Comparison of ENCODE assay signal across 8 mouse cellular contexts in the genomic region with DNA sequence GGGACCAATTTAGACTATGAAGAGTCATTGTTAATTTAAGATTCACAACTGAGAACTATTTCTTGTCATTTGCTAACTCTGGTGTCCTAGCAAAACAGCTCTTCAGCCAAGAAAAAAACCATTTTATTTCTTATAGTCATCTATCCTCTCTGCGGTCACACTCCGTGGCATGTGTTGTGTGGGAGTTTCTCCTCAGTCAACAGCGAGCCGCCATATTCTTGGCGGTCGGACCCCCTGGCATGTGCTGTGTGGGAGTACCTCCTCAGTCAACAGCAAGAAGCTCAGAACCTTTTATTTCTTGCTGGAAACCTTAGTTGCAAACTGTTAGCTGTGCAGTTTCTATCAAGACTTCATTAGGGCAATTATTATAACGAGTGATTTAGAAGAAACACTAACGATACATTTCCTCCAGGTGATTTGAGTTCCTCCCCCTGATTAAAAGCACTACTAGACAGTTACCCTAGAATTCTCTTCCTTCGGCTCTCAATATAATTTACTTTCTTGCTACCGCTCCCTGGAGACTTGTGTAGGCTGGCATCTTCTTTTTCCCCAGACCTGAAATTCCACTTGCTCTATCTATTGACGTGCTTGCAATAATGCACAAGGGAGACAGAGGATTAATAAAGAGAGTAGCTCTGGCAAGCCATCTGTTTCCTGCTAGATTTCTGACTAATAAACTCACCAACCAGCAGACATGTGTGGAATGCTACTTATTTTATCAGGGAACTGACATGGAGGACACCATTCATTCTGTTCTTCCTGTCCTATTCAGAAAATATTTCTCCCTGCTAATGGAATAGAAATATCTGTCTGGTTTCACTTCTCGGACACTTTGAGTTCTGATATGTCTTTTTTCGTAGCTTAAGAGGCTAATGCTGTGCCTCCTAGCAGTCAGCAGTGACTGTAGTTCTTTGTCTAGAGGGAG.
DNase-seq lines count a peak whose midpoint lies in the region; ATAC-seq lines count a peak whose summit lies in the region.

No protein-coding gene starts in this region.

- no peaks in the 10 kb centered on the region for H3K9me3 ChIP-seq in midbrain, embryonic 13.5 days
- no peaks in the 10 kb centered on the region for H3K9me3 ChIP-seq in midbrain, embryonic 11.5 days (ENCODE audit: control insufficient read depth, low read length)

- peak; percentile 7 for DNase-seq in adrenal gland, postnatal 10 days
- no peak for DNase-seq in adrenal gland, adult 8-10 months
- DNase-seq in midbrain, embryonic 11.5 days (ENCODE audit: low spot score, missing footprints): no peak
- DNase-seq in left cerebral cortex, adult 18-20 months (ENCODE audit: low spot score in 2 of 2): peak; percentile 86 to 88
- peak; percentile 86 for DNase-seq in right cerebral cortex, postnatal 25 days
- DNase-seq in yolk sac, embryonic 10.5 days (ENCODE audit: low spot score): no peak

- 0 out of 2 replicates have a peak overlapping the region, but pooled peaks have one; percentile 14 for H3K27ac ChIP-seq in midbrain, embryonic 13.5 days
- no peak overlapping the region for H3K27ac ChIP-seq in midbrain, embryonic 11.5 days (ENCODE audit: low read depth, low read length)

- no peak overlapping the region for H3K9ac ChIP-seq in midbrain, embryonic 13.5 days (replicated peaks)
- H3K9ac ChIP-seq in midbrain, embryonic 11.5 days (ENCODE audit: low read length): no peak overlapping the region

- H3K4me2 ChIP-seq in midbrain, embryonic 13.5 days (replicated peaks): no peak overlapping the region
- no peak overlapping the region for H3K4me2 ChIP-seq in midbrain, embryonic 11.5 days

- no peak overlapping the region for H3K4me3 ChIP-seq in midbrain, embryonic 13.5 days (replicated peaks)
- H3K4me3 ChIP-seq in midbrain, embryonic 11.5 days (ENCODE audit: low read depth, low read length): no peak overlapping the region

- 82% methylated on average over 13 of the region's 13 CpGs for WGBS in midbrain, embryonic 13.5 days
- 89% methylated on average over 13 of the region's 13 CpGs for WGBS in midbrain, embryonic 11.5 days

- no peaks in the 10 kb centered on the region for H3K27me3 ChIP-seq in midbrain, embryonic 13.5 days
- H3K27me3 ChIP-seq in midbrain, embryonic 11.5 days (ENCODE audit: control insufficient read depth, insufficient read depth, low read length): no peaks in the 10 kb centered on the region

- no peaks in the 10 kb centered on the region for H3K36me3 ChIP-seq in midbrain, embryonic 13.5 days
- no peaks in the 10 kb centered on the region for H3K36me3 ChIP-seq in midbrain, embryonic 11.5 days (ENCODE audit: control insufficient read depth, insufficient read depth, low read length)

- no peak for ATAC-seq in midbrain, embryonic 13.5 days
- ATAC-seq in midbrain, embryonic 11.5 days (ENCODE audit: low FRiP score): no peak
- ATAC-seq in inflammation-experienced regulatory T-cells, adult 6 months: no peak

- peaks cover 16% of the 10 kb centered on the region for H3K4me1 ChIP-seq in midbrain, embryonic 13.5 days (replicated peaks)
- no peaks in the 10 kb centered on the region; the same call in 1 of the 2 replicates for H3K4me1 ChIP-seq in midbrain, embryonic 11.5 days (ENCODE audit: control insufficient read depth, insufficient read depth, low read length)

Comparison
In these comparisons a context has a peak if more than half of its experiments do, and no peak if none do; other contexts are left out.
1. DNase-seq: peak in adrenal gland, postnatal 10 days (single experiment), left cerebral cortex, adult 18-20 months (2 of 2) and right cerebral cortex, postnatal 25 days (single experiment); none in adrenal gland, adult 8-10 months (single experiment), midbrain, embryonic 11.5 days (single experiment) and yolk sac, embryonic 10.5 days (single experiment).